Mouse (Mus musculus) bone marrow macrophage, adult 2 months (primary cell): ENCODE measurements around the gene Ephx4.

Experiments used
- CTCF ChIP-seq: IDR thresholded peaks from 2 replicates; pipeline ENCODE4 v1.5.1; 2012; ENCODE audit warnings: low read depth, mild to moderate bottlenecking, low read length, moderate library complexity
- POLR2A ChIP-seq: IDR thresholded peaks from 2 replicates; pipeline ENCODE4 v1.6.1; 2012; ENCODE audit warnings: mild to moderate bottlenecking, low read depth, low read length, borderline replicate concordance

- no peak for TF ChIP-seq POLR2A
- no peak for TF ChIP-seq CTCF
Observed at GRCm38 (mm10) chr5:107355801-107356200, 46.7 kb upstream of the Ephx4 start.
